Mouse (Mus musculus) embryonic stem cell, embryonic (primary cell): ENCODE data around the gene Ranbp10.

Source experiments
- CTCF ChIA-PET, 4 experiments: fragments of 300-600 bp in 2 of 4; fragments of 350-600 bp in 2 of 4; sonication (Branson Sonifier 250); formaldehyde crosslinking; loops; one replicate each; lab custom pipeline; 2022; ENCODE audit warnings: inconsistent platforms in 2 of 4; lab: Charles Lee
- POLR2A ChIA-PET, 4 experiments: fragments of 300-600 bp in 2 of 4; fragments of 350-600 bp in 2 of 4; sonication (Branson Sonifier 250); formaldehyde crosslinking; loops; one replicate each; lab custom pipeline; 2022; ENCODE audit warnings: antibody characterized with exemption in 4 of 4, inconsistent platforms in 1 of 4; lab: Charles Lee

Gene Ranbp10

GRCm38 (mm10) chr8:105732186-105732585, 95.0 kb downstream of the Ranbp10 start:
- POLR2A ChIA-PET = interaction anchor here in 2 of 4 experiments (0.5 to 1.3 kb wide), 5 partner anchors 11 to 410 kb away, joined by 3 to 6 read pairs (median 3); partner anchors contain the start of genes Gfod2 (in 1 of the 2) and Ranbp10 (in 1 of the 2)
- CTCF ChIA-PET = interaction anchor here in 3 of 4 experiments (0.5 to 1.0 kb wide), 4 partner anchors 18 to 639 kb away, joined by 3 to 4 read pairs (median 4); no protein-coding TSS in a partner anchor

- ChIA-PET POLR2A (interaction anchor here in 3 of 4 experiments (0.6 to 2.7 kb wide), 9 partner anchors 10 to 439 kb away, joined by 3 to 8 read pairs (median 4); partner anchors contain the start of genes Acd (in 1 of the 3), Nutf2 (in 1 of the 3) and Pard6a (in 1 of the 3)), CTCF (interaction anchor here in 3 of 4 experiments (0.6 to 1.1 kb wide), 4 partner anchors 11 to 43 kb away, joined by 3 to 4 read pairs (median 4); no protein-coding TSS in a partner anchor)
These were observed 99.6 kb downstream of the Ranbp10 start for GRCm38 (mm10) chr8:105727397-105728124.

- POLR2A ChIA-PET = interaction anchor here in 1 of 4 experiments (0.7 to 2.0 kb wide), 4 partner anchors 9 to 33 kb away, joined by 3 to 8 read pairs (median 4); partner anchors contain the start of gene Gfod2
- CTCF ChIA-PET = interaction anchor here (0.9 to 3.4 kb wide), 6 partner anchors 9 to 129 kb away, joined by 3 to 14 read pairs (median 7); no protein-coding TSS in a partner anchor
These were observed 101.4 kb downstream of the Ranbp10 start for GRCm38 (mm10) chr8:105725726-105726125.

- POLR2A ChIA-PET = interaction anchor here in 1 of 4 experiments (0.9 to 1.3 kb wide), 3 partner anchors 22 to 136 kb away, joined by 3 read pairs; no protein-coding TSS in a partner anchor
- CTCF ChIA-PET = interaction anchor here in 2 of 4 experiments (1.1 to 3.4 kb wide), 2 partner anchors 9 kb away, joined by 6 to 14 read pairs; no protein-coding TSS in a partner anchor
These were observed 104.3 kb downstream of the Ranbp10 start for GRCm38 (mm10) chr8:105722861-105723260.

GRCm38 (mm10) chr8:105719637-105720036, 107.5 kb downstream of the Ranbp10 start:
- ChIA-PET POLR2A (interaction anchor here in 3 of 4 experiments (0.6 to 1.5 kb wide), 7 partner anchors 10 to 1551 kb away, joined by 3 to 5 read pairs (median 3); no protein-coding TSS in a partner anchor), CTCF (interaction anchor here in 2 of 4 experiments (0.7 to 0.8 kb wide), 2 partner anchors 68 to 204 kb away, joined by 3 to 7 read pairs; no protein-coding TSS in a partner anchor)
